Mouse (Mus musculus) intestine, embryonic 16.5 days (tissue): ENCODE measurements around the gene Sgms1. TPM values are rescaled to one million over a fixed set of nuclear protein-coding genes. Genes with fewer than 3 reads are reported as not detected.

Experiments used
- ATAC-seq: fragments of 200-750 bp; cut with Nextera tagmentation; 2 replicates; pipeline ENCODE4 v1.8.0; 2017; ENCODE audit warnings: moderate TSS enrichment, moderate library complexity
- H3K27ac ChIP-seq: fragments of 300-500 bp; sonication (generic); 2 replicates; pipeline ENCODE4 v1.5.1; 2014; ENCODE audit warnings: mild to moderate bottlenecking, low read length
- H3K27me3 ChIP-seq: fragments of 300-500 bp; sonication (generic); replicated peaks from 2 replicates; pipeline ENCODE4 v1.6.1; 2014; ENCODE audit warnings: low read length, control low read depth, mixed read lengths; ENCODE audit not compliant: control insufficient read depth, insufficient read depth
- H3K36me3 ChIP-seq: fragments of 300-500 bp; sonication (generic); 2 replicates; pipeline ENCODE4 v1.6.1; 2014; ENCODE audit warnings: low read length, control low read depth; ENCODE audit not compliant: control insufficient read depth, insufficient read depth
- H3K4me1 ChIP-seq: fragments of 300-500 bp; sonication (generic); 2 replicates; pipeline ENCODE4 v1.6.1; 2014; ENCODE audit warnings: low read length, control low read depth, mixed read lengths; ENCODE audit not compliant: control insufficient read depth, insufficient read depth
- H3K4me2 ChIP-seq: fragments of 300-500 bp; sonication (generic); 2 replicates; pipeline ENCODE4 v1.6.1; 2014; ENCODE audit warnings: low read depth, low read length, control low read depth
- H3K4me3 ChIP-seq: fragments of 300-500 bp; sonication (generic); 2 replicates; pipeline ENCODE4 v1.5.1; 2014; ENCODE audit warnings: mild to moderate bottlenecking, low read length
- H3K9ac ChIP-seq: fragments of 300-500 bp; sonication (generic); 2 replicates; pipeline ENCODE4 v1.6.1; 2014; ENCODE audit warnings: low read depth, low read length
- H3K9me3 ChIP-seq: fragments of 300-500 bp; sonication (generic); 2 replicates; pipeline ENCODE4 v1.6.1; 2016; ENCODE audit warnings: low read length, control low read depth; ENCODE audit not compliant: control insufficient read depth
- WGBS: fragments of 180-500 bp; shearing (Covaris S2); extraction: QIAGEN DNeasy Blood & Tissue Kit; methylation state at CpG from one replicate; pipeline ENCODE4 v1.1.7; 2014; 5-methylcytosine and 5-hydroxymethylcytosine counted together
- polyA plus RNA-seq: library from polyadenylated mRNA; unstranded; fragments of >200 nt; fragmentation: Nextera tagmentation; extraction: Ambion mirVana; gene quantifications from 2 replicates; pipeline ENCODE4 v1.2.1, GENCODE M21; 2015

Gene Sgms1
- polyA plus RNA-seq, 1 experiment from 2014 or later: 33.1 TPM

GRCm38 (mm10) chr19:32213577-32213976 is 175.9 kb downstream of the Sgms1 start:
- Histone ChIP-seq H3K27me3 (no peaks in the 10 kb centered on the region), H3K27ac (no peak overlapping the region), H3K4me1 (peaks cover 11% of the 10 kb centered on the region), H3K9me3 (no peaks in the 10 kb centered on the region), H3K4me3 (no peak overlapping the region), H3K4me2 (no peak overlapping the region), H3K36me3 (no peaks in the 10 kb centered on the region), H3K9ac (no peak overlapping the region)
- WGBS: 67% methylated on average over 3 of the region's 3 CpGs
- peak; percentile 43; the same call in 1 of the 2 replicates for ATAC-seq

GRCm38 (mm10) chr19:32211293-32211585 is 178.3 kb downstream of the Sgms1 start:
- Histone ChIP-seq H3K27ac (peak overlapping the region; percentile 92), H3K9ac (peak overlapping the region; percentile 75), H3K27me3 (no peaks in the 10 kb centered on the region), H3K4me3 (peak overlapping the region; percentile 58), H3K36me3 (no peaks in the 10 kb centered on the region), H3K9me3 (no peaks in the 10 kb centered on the region), H3K4me1 (peaks cover 11% of the 10 kb centered on the region), H3K4me2 (peak overlapping the region; percentile 81)
- ATAC-seq: no peak; the same call in none of the 2 replicates

- ATAC-seq: peak; percentile 98
- WGBS: 4% methylated on average over 34 of the region's 34 CpGs
- no peaks in the 10 kb centered on the region for H3K27me3 ChIP-seq
- peaks cover 11% of the 10 kb centered on the region for H3K4me1 ChIP-seq
- peak overlapping the region; percentile 75 for H3K9ac ChIP-seq
- H3K9me3 ChIP-seq: no peaks in the 10 kb centered on the region
- peak overlapping the region; percentile 81 for H3K4me2 ChIP-seq
- H3K36me3 ChIP-seq: no peaks in the 10 kb centered on the region
- peak overlapping the region; percentile 92 for H3K27ac ChIP-seq
- H3K4me3 ChIP-seq: peak overlapping the region; percentile 58
These were observed 178.8 kb downstream of the Sgms1 start for GRCm38 (mm10) chr19:32210450-32211292.

- peak overlapping the region; percentile 81 for H3K4me2 ChIP-seq
- no peak for ATAC-seq
- peak overlapping the region; percentile 92; the same call in 1 of the 2 replicates for H3K27ac ChIP-seq
- no peaks in the 10 kb centered on the region for H3K9me3 ChIP-seq
- peak overlapping the region; percentile 58 for H3K4me3 ChIP-seq
- H3K4me1 ChIP-seq: peaks cover 11% of the 10 kb centered on the region
- WGBS: 28% methylated on average over 5 of the region's 5 CpGs
- H3K36me3 ChIP-seq: no peaks in the 10 kb centered on the region
- peak overlapping the region; percentile 75 for H3K9ac ChIP-seq
- no peaks in the 10 kb centered on the region for H3K27me3 ChIP-seq
These were observed 179.4 kb downstream of the Sgms1 start for GRCm38 (mm10) chr19:32210099-32210449.

- peak overlapping the region; percentile 11 for H3K27ac ChIP-seq
These were observed 187.1 kb downstream of the Sgms1 start for GRCm38 (mm10) chr19:32202131-32203114.

GRCm38 (mm10) chr19:32199861-32200574 is 189.5 kb downstream of the Sgms1 start:
- H3K9ac ChIP-seq: no peak overlapping the region
- no peaks in the 10 kb centered on the region for H3K9me3 ChIP-seq
- 85% methylated on average over 4 of the region's 4 CpGs for WGBS
- H3K27me3 ChIP-seq: no peaks in the 10 kb centered on the region
- H3K4me1 ChIP-seq: peaks cover 6% of the 10 kb centered on the region; the same call in 1 of the 2 replicates
- no peak overlapping the region for H3K27ac ChIP-seq
- H3K4me2 ChIP-seq: no peak overlapping the region
- H3K4me3 ChIP-seq: no peak overlapping the region
- ATAC-seq: no peak
- no peaks in the 10 kb centered on the region for H3K36me3 ChIP-seq

More at GRCm38 (mm10) chr19:32202131-32203114, 187.1 kb downstream of the Sgms1 start:
- peak; percentile 87 for ATAC-seq
- no peaks in the 10 kb centered on the region for H3K9me3 ChIP-seq
- no peaks in the 10 kb centered on the region for H3K27me3 ChIP-seq
- H3K9ac ChIP-seq: no peak overlapping the region
- H3K4me2 ChIP-seq: no peak overlapping the region
- H3K4me3 ChIP-seq: no peak overlapping the region
- H3K4me1 ChIP-seq: 0 out of 2 replicates have a peak, but pooled peaks cover 2% of the 10 kb centered on the region
- WGBS: 60% methylated on average over 12 of the region's 12 CpGs
- H3K36me3 ChIP-seq: no peaks in the 10 kb centered on the region

GRCm38 (mm10) chr19:32199133-32199532 is 190.4 kb downstream of the Sgms1 start:
- Histone ChIP-seq H3K4me3 (no peak overlapping the region), H3K4me1 (peaks cover 6% of the 10 kb centered on the region; the same call in 1 of the 2 replicates), H3K27me3 (no peaks in the 10 kb centered on the region), H3K9ac (no peak overlapping the region), H3K36me3 (no peaks in the 10 kb centered on the region), H3K4me2 (no peak overlapping the region), H3K27ac (no peak overlapping the region), H3K9me3 (no peaks in the 10 kb centered on the region)
- WGBS: 97% methylated on average over 5 of the region's 5 CpGs
- no peak for ATAC-seq

- Histone ChIP-seq H3K4me2 (no peak overlapping the region), H3K27ac (no peak overlapping the region), H3K36me3 (no peaks in the 10 kb centered on the region), H3K4me3 (no peak overlapping the region), H3K27me3 (no peaks in the 10 kb centered on the region), H3K9ac (no peak overlapping the region), H3K4me1 (peaks cover 6% of the 10 kb centered on the region; the same call in 1 of the 2 replicates), H3K9me3 (no peaks in the 10 kb centered on the region)
- no peak for ATAC-seq
- 93% methylated on average over 7 of the region's 7 CpGs for WGBS
These were observed 190.9 kb downstream of the Sgms1 start for GRCm38 (mm10) chr19:32198494-32199106.
